In genomic region chr11:29246883-29247650, GRCm38 (mm10) we compare ENCODE assay signal across 7 mouse cellular contexts. TPM values are rescaled to one million over a fixed set of nuclear protein-coding genes. Genes with fewer than 3 reads are reported as not detected.
DNase-seq lines count a peak whose midpoint lies in the region; ATAC-seq lines count a peak whose summit lies in the region.

Gene Cfap36, minus strand, starts transcription at chr11:29247409.

- under 1% methylated on average over 53 of the region's 53 CpGs for WGBS in intestine, embryonic 15.5 days
- WGBS in midbrain, embryonic 10.5 days, result under 1% methylated on average over 53 of the region's 53 CpGs

- peak within 1 kb of the TSS; percentile 80 for H3K4me2 ChIP-seq in intestine, embryonic 15.5 days (replicated peaks)

- H3K4me1 ChIP-seq in intestine, embryonic 15.5 days (replicated peaks), result peaks cover 8% of the 10 kb centered on the region; the same call in 1 of the 2 replicates
- H3K4me1 ChIP-seq in midbrain, embryonic 10.5 days, result peaks cover 16% of the 10 kb centered on the region

- ATAC-seq in intestine, embryonic 15.5 days, result peak; percentile 100

- peak within 1 kb of the TSS; percentile 44 for H3K9ac ChIP-seq in intestine, embryonic 15.5 days

- H3K9me3 ChIP-seq in intestine, embryonic 15.5 days, result no peaks in the 10 kb centered on the region
- H3K9me3 ChIP-seq in midbrain, embryonic 10.5 days (replicated peaks), result no peaks in the 10 kb centered on the region

- H3K4me3 ChIP-seq in intestine, embryonic 15.5 days (replicated peaks), result peak within 1 kb of the TSS; percentile 74
- H3K4me3 ChIP-seq in midbrain, embryonic 10.5 days, result peak within 1 kb of the TSS; percentile 78

- H3K27ac ChIP-seq in intestine, embryonic 15.5 days, result peak within 1 kb of the TSS; percentile 64
- H3K27ac ChIP-seq in midbrain, embryonic 10.5 days (replicated peaks), result peak within 1 kb of the TSS; percentile 89

- peak; percentile 94 for DNase-seq in adrenal gland, adult 2 months
- peak; percentile 92 for DNase-seq in embryo, embryonic 11.5 days (ENCODE audit: low read depth, low spot score)
- peak; percentile 76 to 87 for DNase-seq in gastrocnemius, postnatal 36 days
- DNase-seq in left cerebral cortex, postnatal 25 days (ENCODE audit: low spot score in 2 of 2), result peak; percentile 92 to 98
- peak; percentile 94 for DNase-seq in midbrain, embryonic 10.5 days (ENCODE audit: low spot score)
- DNase-seq in right cerebral cortex, postnatal 4 days, result peak; percentile 86

- no peaks in the 10 kb centered on the region for H3K27me3 ChIP-seq in intestine, embryonic 15.5 days (replicated peaks)
- H3K27me3 ChIP-seq in midbrain, embryonic 10.5 days (ENCODE audit: low read depth, poor library complexity, severe bottlenecking), result 0 out of 2 replicates have a peak, but pooled peaks cover 6% of the 10 kb centered on the region

- intact Hi-C loops in gastrocnemius, postnatal 36 days (cut with DNase I), result loop anchor here (5.0 to 10.0 kb wide), 2 partner anchors 125 to 268 kb away; partner anchors contain the start of genes Ccdc88a and Prorsd1
- intact Hi-C loops in left cerebral cortex, postnatal 25 days (cut with DNase I), result loop anchor here (2.0 kb wide), 1 partner anchor 126 kb away; the partner anchor contains the start of gene Ccdc88a

- H3K36me3 ChIP-seq in intestine, embryonic 15.5 days, result 0 out of 2 replicates have a peak, but pooled peaks cover 5% of the 10 kb centered on the region
- H3K36me3 ChIP-seq in midbrain, embryonic 10.5 days, result peaks cover 25% of the 10 kb centered on the region

RNA-seq across cellular contexts. Expression of gene Cfap36, which starts in this region (rescaled TPM):
- total RNA-seq in adrenal gland, adult 2 months (2021), result 10 to 100 TPM; 49.4 to 73.9 TPM
- polyA plus RNA-seq in adrenal gland, adult 2 months (2012; rRNA removed), result 1.9 and 4.3 TPM in 2 replicates
- total RNA-seq in gastrocnemius, postnatal 36 days (2021), result 1 to 10 TPM; 8.0 to 8.8 TPM
- 40.2 and 43.2 TPM in 2 replicates for polyA plus RNA-seq in intestine, embryonic 15.5 days (2015; fragmentation: Nextera tagmentation; extraction: Ambion mirVana)
- 100 to 1,000 TPM; 124 to 128 TPM for total RNA-seq in left cerebral cortex, postnatal 25 days (2021)
- polyA plus RNA-seq in midbrain, embryonic 10.5 days (2016; fragmentation: Nextera tagmentation; extraction: Ambion mirVana), result 64.1 and 67.6 TPM in 2 replicates

Comparison
In these comparisons a context has a peak if more than half of its experiments do, and no peak if none do; other contexts are left out.
1. Peak in every context shown above with its lines: DNase-seq, ATAC-seq, H3K4me3 ChIP-seq and H3K27ac ChIP-seq.
2. RNA of gene Cfap36 (total RNA-seq): 124 to 128 TPM in left cerebral cortex, postnatal 25 days and 49.4 to 73.9 TPM in adrenal gland, adult 2 months; 8.0 to 8.8 TPM in gastrocnemius, postnatal 36 days; every median in the first group is over 4 times any median in the second.